Mouse (Mus musculus) cerebellum, adult 2 months (tissue): ENCODE measurements around the gene Adamts5.

Experiments
- CTCF ChIP-seq: fragments of 200-500 bp; IDR thresholded peaks from 2 replicates; pipeline ENCODE4 v1.5.1; 2011; ENCODE audit warnings: low read depth, mild to moderate bottlenecking, control low read depth, low read length, moderate library complexity, borderline replicate concordance; ENCODE audit not compliant: insufficient read depth
- POLR2A ChIP-seq: fragments of 200-500 bp; IDR thresholded peaks from 2 replicates; pipeline ENCODE4 v1.6.1; 2011; ENCODE audit warnings: low read length, control low read depth, borderline replicate concordance; ENCODE audit not compliant: insufficient read depth

DNA sequence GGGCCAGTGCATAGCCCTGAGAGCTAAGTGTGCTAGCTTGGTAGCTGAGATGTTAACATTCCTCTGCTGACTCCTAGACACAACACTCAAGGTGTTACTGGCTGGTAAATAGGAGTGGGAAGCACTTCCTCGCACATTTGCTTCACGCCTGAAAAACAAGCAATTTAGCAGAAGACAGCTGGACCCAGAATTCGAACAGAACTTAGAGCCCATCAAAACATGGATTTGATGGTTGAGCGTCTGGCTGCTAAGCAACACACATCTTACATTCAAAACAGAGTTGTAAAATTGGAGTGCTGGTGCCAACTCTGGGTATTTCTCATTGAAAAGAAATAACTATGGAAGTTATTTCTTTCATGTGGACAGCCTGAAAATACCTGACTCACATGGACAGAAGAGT lies 5.7 kb downstream of the Adamts5 start:
- TF ChIP-seq CTCF, result no peak
- no peak for TF ChIP-seq POLR2A
